Mouse (Mus musculus) heart, postnatal 10 days (tissue): ENCODE results near the gene Flrt1. TPM values are rescaled to one million over a fixed set of nuclear protein-coding genes. Genes with fewer than 3 reads are reported as not detected.

Experiments used
- DNase-seq, 2 experiments: peaks; one replicate each; pipeline ENCODE4 v3.0.0; 2021
- intact Hi-C: fragments of 180-260 bp; cut with DNase I; formaldehyde crosslinking; loops from one replicate; pipeline ENCODE4 v1.15.1; 2025
- total RNA-seq, 2 experiments: library from RNA; stranded (reverse); gene quantifications; 2 replicates each; pipeline ENCODE4 v1.2.3; 2021

The Flrt1 gene
- 1 to 10 TPM; 1.2 to 1.3 TPM for total RNA-seq

- intact Hi-C loops: loop anchor here (2.0 kb wide), 1 partner anchor 37 kb away; no protein-coding TSS in a partner anchor
- no peak for DNase-seq
These were observed at the start of gene Flrt1 for GRCm38 (mm10) chr19:7105544-7105943. Gene Flrt1 (minus strand): TSS chr19:7105729.

GRCm38 (mm10) chr19:7155196-7155595 is 49.7 kb upstream of the Flrt1 start:
- DNase-seq: no peak
- intact Hi-C loops: no loop called here

- DNase-seq: no peak
- intact Hi-C loops: no loop called here
These were observed 47.7 kb upstream of the Flrt1 start for GRCm38 (mm10) chr19:7153232-7153631.

- intact Hi-C loops: no loop called here
- no peak for DNase-seq
These were observed 46.6 kb upstream of the Flrt1 start for GRCm38 (mm10) chr19:7151927-7152653.

- no peak for DNase-seq
- intact Hi-C loops: no loop called here
These were observed 45.9 kb upstream of the Flrt1 start for GRCm38 (mm10) chr19:7151300-7151926.

GRCm38 (mm10) chr19:7149158-7149685 is 43.7 kb upstream of the Flrt1 start:
- peak in 1 of 2 experiments; percentile 40 for DNase-seq
- intact Hi-C loops: no loop called here

- no peak for DNase-seq
- intact Hi-C loops: no loop called here
These were observed 43.1 kb upstream of the Flrt1 start for GRCm38 (mm10) chr19:7148541-7149085.

- no peak for DNase-seq
- intact Hi-C loops: no loop called here
These were observed 42.6 kb upstream of the Flrt1 start for GRCm38 (mm10) chr19:7148096-7148495.

GRCm38 (mm10) chr19:7146376-7146775 is 40.8 kb upstream of the Flrt1 start:
- intact Hi-C loops: no loop called here
- peak; percentile 49 to 61 for DNase-seq

GRCm38 (mm10) chr19:7144458-7144857 is 38.9 kb upstream of the Flrt1 start:
- DNase-seq: no peak
- intact Hi-C loops: no loop called here

- peak; percentile 81 to 83 for DNase-seq
- intact Hi-C loops: no loop called here
These were observed 38.3 kb upstream of the Flrt1 start for GRCm38 (mm10) chr19:7143854-7144253.

- intact Hi-C loops: no loop called here
- no peak for DNase-seq
These were observed 36.8 kb upstream of the Flrt1 start for GRCm38 (mm10) chr19:7142207-7142915.

- intact Hi-C loops: no loop called here
- no peak for DNase-seq
These were observed 35.4 kb upstream of the Flrt1 start for GRCm38 (mm10) chr19:7140856-7141421.

- intact Hi-C loops: no loop called here
- no peak for DNase-seq
These were observed 34.8 kb upstream of the Flrt1 start for GRCm38 (mm10) chr19:7140373-7140772.

GRCm38 (mm10) chr19:7139321-7139720 is 33.8 kb upstream of the Flrt1 start:
- DNase-seq: no peak
- intact Hi-C loops: no loop called here

- intact Hi-C loops: no loop called here
- no peak for DNase-seq
These were observed 32.8 kb upstream of the Flrt1 start for GRCm38 (mm10) chr19:7138327-7138726.

GRCm38 (mm10) chr19:7136714-7137498 is 31.4 kb upstream of the Flrt1 start:
- DNase-seq: no peak

GRCm38 (mm10) chr19:7136016-7136415 is 30.5 kb upstream of the Flrt1 start:
- peak in 1 of 2 experiments; percentile 59 for DNase-seq
- intact Hi-C loops: no loop called here

More at GRCm38 (mm10) chr19:7136714-7137498, 31.4 kb upstream of the Flrt1 start:
- intact Hi-C loops: no loop called here

GRCm38 (mm10) chr19:7135525-7135924 is 30.0 kb upstream of the Flrt1 start:
- DNase-seq: no peak
- intact Hi-C loops: no loop called here

GRCm38 (mm10) chr19:7134631-7135091 is 29.1 kb upstream of the Flrt1 start:
- peak; percentile 58 to 61 for DNase-seq
- intact Hi-C loops: no loop called here
